Mouse (Mus musculus) kidney, adult 2 months (tissue): ENCODE measurements at regions not wholly inside any gene's neighbourhood (a gene's known extent, or its start where the extent isn't known, plus 50 kb on each side); places are given as distances from the start of the nearest gene placed in this dataset.

Source experiments
- CTCF ChIP-seq: fragments of 200-500 bp; conservative IDR thresholded peaks from 2 replicates; pipeline ENCODE4 v1.5.1; 2011; ENCODE audit warnings: low read depth, mild to moderate bottlenecking, control low read depth, low read length, moderate library complexity, mixed read lengths; ENCODE audit not compliant: insufficient read depth, insufficient read length
- POLR2A ChIP-seq: fragments of 200-500 bp; IDR thresholded peaks from one replicate; pipeline ENCODE4 v1.6.1; 2011; ENCODE audit warnings: low read depth, low read length, control low read depth

- no peak for TF ChIP-seq CTCF
- TF ChIP-seq POLR2A: no peak
Measured at GRCm38 (mm10) chr16:79398476-79398875, 307.6 kb upstream of the Tmprss15 start.
